Comparison of ENCODE assay signal across 23 mouse cellular contexts in the genomic region with DNA sequence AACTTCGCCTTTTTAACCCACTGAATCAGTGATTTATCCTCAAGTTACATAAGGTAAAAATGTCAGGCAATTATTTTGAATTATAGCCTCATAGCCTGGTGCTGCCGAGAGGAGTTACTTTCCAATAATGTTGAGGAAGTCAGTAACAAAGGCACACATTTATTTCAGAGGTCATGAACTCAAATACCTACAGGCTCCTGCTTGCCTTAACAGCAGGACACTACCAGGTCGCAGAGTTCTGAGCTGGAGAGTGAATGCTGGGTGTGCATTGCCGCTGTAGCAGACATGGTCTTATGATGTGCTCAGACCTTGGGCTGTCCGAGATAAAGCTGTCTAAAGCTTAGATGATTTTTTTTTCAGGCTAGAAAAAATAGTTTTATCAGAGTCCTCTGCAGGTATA.
DNase-seq lines count a peak whose midpoint lies in the region; ATAC-seq and TF ChIP-seq lines count a peak whose summit lies in the region.
"Had no signal": no experiment of that assay in that cellular context is flagged by ENCODE, and none has a peak within 500 bp of the region (broad histone marks: within the 10 kb centered on the region; RNA-seq: fewer than 3 reads in every experiment).

No protein-coding gene starts in this region.

- peak; percentile 35 for ATAC-seq in intestine, embryonic 15.5 days
- ATAC-seq in stomach, embryonic 14.5 days (ENCODE audit: insufficient number of reproducible peaks, insufficient read depth, low FRiP score, low read depth) = peak; percentile 55; the same call in 1 of the 2 replicates
- ATAC-seq: forebrain, embryonic 15.5 days had no signal

- peak; percentile 49 for DNase-seq in embryo, embryonic 10 days (ENCODE audit: low spot score)
- no peak for DNase-seq in embryo, embryonic 10.5 days (ENCODE audit: low spot score)
- DNase-seq in frontal cortex, postnatal 10 days (ENCODE audit: low spot score in 2 of 2) = no peak
- no peak for DNase-seq in cerebellum, adult 11-12 months
- no peak for DNase-seq in gastrocnemius, postnatal 10 days
- DNase-seq: adrenal gland, postnatal 25 days; cerebellum, adult 18-20 months; cerebellum, postnatal 25 days; gastrocnemius, adult 2 months; kidney, adult 18-20 months; lung, adult 2 months; lung, postnatal 36 days had no signal

- TF ChIP-seq CTCF in ES-Bruce4 (IDR thresholded peaks at IDR 0.05; ENCODE audit: low read depth, low read length) = no peak

- no peak overlapping the region for H3K27ac ChIP-seq in ES-Bruce4 (ENCODE audit: insufficient read depth, low read length)
- H3K27ac ChIP-seq in intestine, embryonic 15.5 days = no peak overlapping the region
- H3K27ac ChIP-seq in stomach, embryonic 14.5 days (ENCODE audit: low read length) = no peak overlapping the region; the same call in 1 of the 2 replicates
- H3K27ac ChIP-seq: embryonic facial prominence, embryonic 13.5 days; forebrain, embryonic 15.5 days; gastrocnemius, adult 2 months; heart, embryonic 13.5 days; hindbrain, embryonic 14.5 days; kidney, postnatal 0 days; midbrain, embryonic 12.5 days; neural tube, embryonic 13.5 days had no signal

- no peak for TF ChIP-seq POLR2A in ES-Bruce4 (IDR thresholded peaks at IDR 0.05; ENCODE audit: insufficient read depth, low read length)

- TF ChIP-seq EP300 in ES-Bruce4 (IDR thresholded peaks at IDR 0.05; ENCODE audit: insufficient read depth, low read depth, low read length) = 0 out of 2 replicates have a peak, but pooled peaks have one; percentile 12

- H3K36me3 ChIP-seq in ES-Bruce4 (ENCODE audit: control insufficient read depth, insufficient read depth, low read length, poor library complexity, severe bottlenecking) = no peaks in the 10 kb centered on the region
- no peaks in the 10 kb centered on the region for H3K36me3 ChIP-seq in intestine, embryonic 15.5 days
- H3K36me3 ChIP-seq in stomach, embryonic 14.5 days (ENCODE audit: control insufficient read depth, insufficient read depth, low read length) = no peaks in the 10 kb centered on the region; the same call in 1 of the 2 replicates
- H3K36me3 ChIP-seq: embryonic facial prominence, embryonic 13.5 days; forebrain, embryonic 15.5 days; G1E; midbrain, embryonic 12.5 days; neural tube, embryonic 13.5 days had no signal

- no peaks in the 10 kb centered on the region for H3K27me3 ChIP-seq in ES-Bruce4 (ENCODE audit: control insufficient read depth, insufficient read depth, low read length, poor library complexity, severe bottlenecking)
- H3K27me3 ChIP-seq in intestine, embryonic 15.5 days (replicated peaks) = no peaks in the 10 kb centered on the region
- no peaks in the 10 kb centered on the region for H3K27me3 ChIP-seq in stomach, embryonic 14.5 days (ENCODE audit: control insufficient read depth, insufficient read depth, low read length)
- H3K27me3 ChIP-seq: embryonic facial prominence, embryonic 13.5 days; forebrain, embryonic 15.5 days; heart, embryonic 13.5 days; midbrain, embryonic 12.5 days; neural tube, embryonic 13.5 days had no signal

- H3K4me2 ChIP-seq in intestine, embryonic 15.5 days (replicated peaks) = no peak overlapping the region
- no peak overlapping the region for H3K4me2 ChIP-seq in stomach, embryonic 14.5 days (replicated peaks; ENCODE audit: low read depth, low read length)
- H3K4me2 ChIP-seq: embryonic facial prominence, embryonic 13.5 days; forebrain, embryonic 15.5 days; heart, embryonic 13.5 days; hindbrain, embryonic 14.5 days; midbrain, embryonic 12.5 days; neural tube, embryonic 13.5 days had no signal

- 30% methylated on average over 5 of the region's 5 CpGs for WGBS in intestine, embryonic 15.5 days
- WGBS in stomach, embryonic 14.5 days = 22% methylated on average over 5 of the region's 5 CpGs

- no peak overlapping the region for H3K9ac ChIP-seq in ES-Bruce4 (ENCODE audit: low read depth, poor library complexity, severe bottlenecking)
- no peak overlapping the region for H3K9ac ChIP-seq in intestine, embryonic 15.5 days
- no peak overlapping the region for H3K9ac ChIP-seq in stomach, embryonic 14.5 days (replicated peaks; ENCODE audit: low read depth, low read length)
- H3K9ac ChIP-seq: embryonic facial prominence, embryonic 13.5 days; forebrain, embryonic 15.5 days; heart, embryonic 13.5 days; hindbrain, embryonic 14.5 days; midbrain, embryonic 12.5 days; neural tube, embryonic 13.5 days had no signal

- no peaks in the 10 kb centered on the region for H3K9me3 ChIP-seq in ES-Bruce4 (replicated peaks; ENCODE audit: control insufficient read depth, insufficient read depth, low read length, poor library complexity, severe bottlenecking)
- no peaks in the 10 kb centered on the region for H3K9me3 ChIP-seq in intestine, embryonic 15.5 days
- no peaks in the 10 kb centered on the region for H3K9me3 ChIP-seq in stomach, embryonic 14.5 days (ENCODE audit: control insufficient read depth, low read depth, low read length)
- H3K9me3 ChIP-seq: embryonic facial prominence, embryonic 13.5 days; forebrain, embryonic 15.5 days; G1E; heart, embryonic 13.5 days; midbrain, embryonic 12.5 days; neural tube, embryonic 13.5 days had no signal

- H3K4me1 ChIP-seq in ES-Bruce4 (ENCODE audit: control insufficient read depth, insufficient read depth, low read length) = peaks cover 3% of the 10 kb centered on the region
- no peaks in the 10 kb centered on the region for H3K4me1 ChIP-seq in intestine, embryonic 15.5 days (replicated peaks)
- peaks cover 10% of the 10 kb centered on the region; the same call in 1 of the 2 replicates for H3K4me1 ChIP-seq in stomach, embryonic 14.5 days (ENCODE audit: control insufficient read depth, insufficient read depth, low read length)
- H3K4me1 ChIP-seq: midbrain, embryonic 12.5 days had no signal

- no peak overlapping the region for H3K4me3 ChIP-seq in ES-Bruce4 (ENCODE audit: low read depth, low read length)
- no peak overlapping the region for H3K4me3 ChIP-seq in intestine, embryonic 15.5 days (replicated peaks)
- H3K4me3 ChIP-seq in stomach, embryonic 14.5 days (ENCODE audit: low read depth, low read length) = no peak overlapping the region
- H3K4me3 ChIP-seq: embryonic facial prominence, embryonic 13.5 days; forebrain, embryonic 15.5 days; gastrocnemius, adult 2 months; heart, embryonic 13.5 days; midbrain, embryonic 12.5 days; neural tube, embryonic 13.5 days had no signal
